Mouse (Mus musculus): ENCODE data around the gene Rap1a.

DNA sequence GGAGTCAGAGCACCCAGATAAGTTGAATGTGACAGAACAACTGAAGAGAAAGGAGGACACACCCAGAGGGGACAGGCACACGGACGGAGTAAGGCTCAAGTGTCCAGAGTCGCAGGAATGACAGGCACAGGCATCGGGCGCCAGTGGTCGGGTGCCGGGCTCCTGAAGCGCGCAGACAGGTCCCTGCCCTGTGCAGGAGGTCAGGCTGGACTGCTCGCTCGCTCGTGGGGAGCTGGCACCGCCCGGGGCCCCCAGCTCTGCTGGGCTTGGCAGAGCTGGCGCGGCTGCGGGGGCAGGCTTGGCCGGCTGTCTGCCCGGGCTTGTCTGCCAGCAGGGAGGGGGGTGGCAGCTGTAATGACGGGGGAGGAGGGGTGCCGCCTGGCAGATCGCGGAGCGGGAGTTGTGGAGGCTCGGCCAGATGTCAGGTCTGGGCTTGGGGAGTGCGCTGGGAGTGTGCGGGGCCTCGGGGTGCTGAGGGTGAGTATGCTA lies 96.0 kb downstream of the Rap1a start:
- TF ChIP-seq CTCF (IDR thresholded peaks at IDR 0.05; ENCODE audit: low read depth) = no peak
- TF ChIP-seq EP300 (IDR thresholded peaks at IDR 0.05; ENCODE audit: low read depth) = no peak

Data from liver, embryonic 14.5 days (tissue).